Mouse (Mus musculus) urinary bladder, postnatal 36 days (tissue): ENCODE results near the gene Fgfr2.

Source experiments
- DNase-seq, 2 experiments: peaks; one replicate each; pipeline ENCODE4 v3.0.0; 2022; ENCODE audit warnings: low spot score in 2 of 2, mixed read lengths in 1 of 2

The Fgfr2 gene

GRCm38 (mm10) chr7:130303464-130303863, 2819.7 kb downstream of the Fgfr2 start:
- no peak for DNase-seq

- DNase-seq: no peak
Measured at GRCm38 (mm10) chr7:130300606-130301005, 2822.5 kb downstream of the Fgfr2 start.

GRCm38 (mm10) chr7:130298926-130299594, 2824.1 kb downstream of the Fgfr2 start:
- no peak for DNase-seq

GRCm38 (mm10) chr7:130291179-130291578, 2832.0 kb downstream of the Fgfr2 start:
- DNase-seq: no peak

GRCm38 (mm10) chr7:130289428-130289790, 2833.7 kb downstream of the Fgfr2 start:
- DNase-seq: no peak

GRCm38 (mm10) chr7:130288719-130289427, 2834.3 kb downstream of the Fgfr2 start:
- peak; percentile 66 to 79 for DNase-seq

GRCm38 (mm10) chr7:130288248-130288647, 2834.9 kb downstream of the Fgfr2 start:
- DNase-seq: no peak

GRCm38 (mm10) chr7:130278738-130279705, 2844.1 kb downstream of the Fgfr2 start:
- DNase-seq: no peak

GRCm38 (mm10) chr7:130278000-130278737, 2845.0 kb downstream of the Fgfr2 start:
- DNase-seq: no peak

GRCm38 (mm10) chr7:130273265-130273664, 2849.9 kb downstream of the Fgfr2 start:
- peak; percentile 77 to 79 for DNase-seq

- DNase-seq: no peak
Measured at GRCm38 (mm10) chr7:130270807-130271206, 2852.3 kb downstream of the Fgfr2 start.

- no peak for DNase-seq
Measured at GRCm38 (mm10) chr7:130269124-130269867, 2853.9 kb downstream of the Fgfr2 start.

- DNase-seq: no peak
Measured at GRCm38 (mm10) chr7:130267099-130267498, 2856.1 kb downstream of the Fgfr2 start.

GRCm38 (mm10) chr7:130266166-130266490, 2857.0 kb downstream of the Fgfr2 start:
- DNase-seq: peak; percentile 80 to 88

- peak; percentile 32 to 40 for DNase-seq
Measured at GRCm38 (mm10) chr7:130265319-130266165, 2857.6 kb downstream of the Fgfr2 start.

GRCm38 (mm10) chr7:130264616-130265318, 2858.4 kb downstream of the Fgfr2 start:
- DNase-seq: peak; percentile 76 to 83

GRCm38 (mm10) chr7:130263799-130264351, 2859.3 kb downstream of the Fgfr2 start:
- DNase-seq: no peak

- no peak for DNase-seq
Measured at GRCm38 (mm10) chr7:130263233-130263594, 2859.9 kb downstream of the Fgfr2 start.
